Mouse (Mus musculus): Measurements from ENCODE around the gene Ergic3. TPM values are rescaled to one million over a fixed set of nuclear protein-coding genes. Genes with fewer than 3 reads are reported as not detected.

Gene Ergic3
- polyA plus RNA-seq (2012; rRNA removed) = 221 and 444 TPM in 2 replicates

DNA sequence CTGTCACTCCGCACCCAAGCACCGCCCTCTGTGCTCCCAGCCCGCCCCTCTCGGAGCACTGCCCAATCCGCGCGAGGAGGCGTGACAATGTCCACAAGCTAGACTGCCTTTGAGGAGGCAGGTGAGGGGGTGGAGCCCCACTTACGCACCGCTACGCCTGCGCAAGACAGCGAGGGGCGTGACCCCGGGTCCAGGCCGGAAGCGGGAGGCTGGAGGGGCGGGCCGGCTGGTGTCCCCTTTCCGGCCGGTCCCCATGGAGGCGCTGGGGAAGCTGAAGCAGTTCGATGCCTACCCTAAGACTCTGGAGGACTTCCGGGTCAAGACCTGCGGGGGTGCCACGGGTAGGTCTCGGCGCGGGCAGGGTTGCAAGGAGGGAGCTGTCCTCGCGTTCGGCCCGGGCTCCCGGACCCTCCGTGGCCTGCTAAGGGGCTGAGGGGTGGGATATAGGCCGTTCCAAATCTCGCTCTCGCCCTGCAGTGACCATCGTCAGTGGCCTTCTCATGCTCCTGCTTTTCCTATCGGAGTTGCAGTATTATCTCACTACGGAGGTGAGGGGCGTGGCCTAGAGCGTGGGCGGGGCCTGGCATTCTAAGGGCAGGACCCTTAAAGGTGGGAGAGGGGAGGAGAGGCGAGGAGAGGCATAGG, at the start of gene Ergic3, which contains the start of gene 6430550D23Rik:
Gene Ergic3 (plus strand): TSS at position 158 of the 645 bp plus-strand sequence.
Gene 6430550D23Rik (minus strand): TSS at position 90 of the 645 bp plus-strand sequence.
- TF ChIP-seq CTCF (IDR thresholded peaks at IDR 0.05; ENCODE audit: extremely low read depth, insufficient read length, insufficient replicate concordance, low read depth, low read length) (no peak), POLR2A (IDR thresholded peaks at IDR 0.05; ENCODE audit: low read depth, low read length) (no peak)
- Histone ChIP-seq H3K27ac (ENCODE audit: insufficient read depth, low read depth, low read length) (peak within 1 kb of the TSS; percentile 51), H3K4me1 (ENCODE audit: control insufficient read depth, insufficient read depth, insufficient read length, low read length) (peaks cover 6% of the 10 kb centered on the region; the same call in 1 of the 2 replicates), H3K4me3 (ENCODE audit: low read depth, low read length) (peak within 1 kb of the TSS; percentile 86), H3K36me3 (ENCODE audit: control insufficient read depth, insufficient read depth, low read length) (peaks cover 24% of the 10 kb centered on the region), H3K27me3 (ENCODE audit: control insufficient read depth, insufficient read depth, low read length) (no peaks in the 10 kb centered on the region)
- WGBS = under 1% methylated on average over 45 of the region's 45 CpGs

DNA sequence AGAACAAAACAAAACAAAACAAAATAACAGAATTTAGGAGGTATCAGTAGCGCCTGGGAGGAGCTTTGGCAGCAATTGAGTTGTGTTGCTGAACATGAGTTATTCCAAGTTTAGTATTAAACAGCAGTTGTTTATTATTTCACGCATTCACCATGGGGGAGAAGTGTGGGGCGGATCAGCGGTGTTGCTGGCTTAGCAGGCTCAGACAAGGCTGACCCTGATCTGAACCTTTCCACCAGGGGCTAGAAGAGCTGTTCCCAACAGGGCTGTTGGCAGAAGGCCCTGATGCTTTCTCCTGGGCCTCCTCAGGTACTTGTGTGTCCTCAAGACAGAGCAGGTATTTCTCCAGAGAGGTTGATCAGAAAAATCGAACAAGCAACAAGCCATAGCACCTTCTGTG, 47.9 kb upstream of the Ergic3 start:
- Histone ChIP-seq H3K36me3 (ENCODE audit: control insufficient read depth, insufficient read depth, low read length) (peaks cover 9% of the 10 kb centered on the region), H3K27ac (ENCODE audit: insufficient read depth, low read depth, low read length) (no peak overlapping the region), H3K27me3 (ENCODE audit: control insufficient read depth, insufficient read depth, low read length) (no peaks in the 10 kb centered on the region), H3K4me3 (ENCODE audit: low read depth, low read length) (no peak overlapping the region), H3K4me1 (ENCODE audit: control insufficient read depth, insufficient read depth, insufficient read length, low read length) (no peaks in the 10 kb centered on the region)
- 82% methylated on average over 5 of the region's 5 CpGs for WGBS
- no peak for TF ChIP-seq CTCF (IDR thresholded peaks at IDR 0.05; ENCODE audit: extremely low read depth, insufficient read length, insufficient replicate concordance, low read depth, low read length)
- no peak for TF ChIP-seq POLR2A (IDR thresholded peaks at IDR 0.05; ENCODE audit: low read depth, low read length)

DNA sequence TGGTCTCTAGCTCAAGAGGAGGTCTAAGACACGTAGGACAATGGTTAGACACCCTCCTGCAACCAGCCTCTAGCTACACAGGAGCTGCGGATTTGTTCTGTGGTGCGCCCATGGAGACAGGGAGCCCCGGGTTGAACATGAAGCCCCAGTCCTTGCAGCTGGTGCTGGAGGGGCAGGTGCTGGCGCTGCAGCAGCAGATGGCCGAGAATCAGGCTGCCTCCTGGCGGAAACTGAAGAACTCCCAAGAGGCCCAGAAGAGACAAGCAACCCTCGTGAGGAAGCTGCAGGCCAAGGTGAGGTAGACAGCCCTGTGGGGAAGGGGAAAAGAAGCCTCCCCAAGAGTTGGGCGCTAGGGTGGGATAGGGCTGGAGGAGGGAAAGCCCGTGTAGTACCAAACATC, 46.0 kb upstream of the Ergic3 start:
- H3K36me3 ChIP-seq (ENCODE audit: control insufficient read depth, insufficient read depth, low read length) = peaks cover 16% of the 10 kb centered on the region
- H3K4me3 ChIP-seq (ENCODE audit: low read depth, low read length) = no peak overlapping the region
- 89% methylated on average over 10 of the region's 10 CpGs for WGBS

DNA sequence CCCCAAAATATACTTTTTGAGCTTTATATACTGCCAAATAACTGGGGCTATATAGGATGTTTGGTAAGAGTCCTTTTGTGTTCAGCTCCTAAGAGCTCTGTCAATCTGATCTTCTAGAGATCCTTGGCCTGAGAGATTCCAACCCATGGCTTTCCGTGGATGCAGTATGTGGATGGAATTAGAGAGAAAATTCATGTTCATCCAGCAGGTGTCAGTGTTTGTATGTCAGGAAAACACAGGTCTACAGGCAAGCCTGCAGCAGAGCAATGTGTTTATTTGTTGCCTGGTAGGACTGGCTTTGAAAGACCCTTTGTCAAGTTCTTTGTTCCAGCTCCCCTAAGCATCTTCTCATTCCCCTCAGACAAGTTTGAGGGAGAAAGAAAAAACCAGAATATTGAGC, 44.9 kb upstream of the Ergic3 start:
- WGBS = 47% methylated on average over 1 of the region's 1 CpGs
- no peak for TF ChIP-seq POLR2A (IDR thresholded peaks at IDR 0.05; ENCODE audit: low read depth, low read length)
- no peak for TF ChIP-seq CTCF (IDR thresholded peaks at IDR 0.05; ENCODE audit: extremely low read depth, insufficient read length, insufficient replicate concordance, low read depth, low read length)
- no peak overlapping the region for H3K27ac ChIP-seq (ENCODE audit: insufficient read depth, low read depth, low read length)
- no peak overlapping the region for H3K4me3 ChIP-seq (ENCODE audit: low read depth, low read length)
- H3K4me1 ChIP-seq (ENCODE audit: control insufficient read depth, insufficient read depth, insufficient read length, low read length) = no peaks in the 10 kb centered on the region
- H3K36me3 ChIP-seq (ENCODE audit: control insufficient read depth, insufficient read depth, low read length) = peaks cover 22% of the 10 kb centered on the region
- H3K27me3 ChIP-seq (ENCODE audit: control insufficient read depth, insufficient read depth, low read length) = no peaks in the 10 kb centered on the region

More for the DNA sequence above, 46.0 kb upstream of the Ergic3 start:
- no peaks in the 10 kb centered on the region for H3K4me1 ChIP-seq (ENCODE audit: control insufficient read depth, insufficient read depth, insufficient read length, low read length)
- no peaks in the 10 kb centered on the region for H3K27me3 ChIP-seq (ENCODE audit: control insufficient read depth, insufficient read depth, low read length)
- TF ChIP-seq POLR2A (IDR thresholded peaks at IDR 0.05; ENCODE audit: low read depth, low read length) (no peak), CTCF (IDR thresholded peaks at IDR 0.05; ENCODE audit: extremely low read depth, insufficient read length, insufficient replicate concordance, low read depth, low read length) (no peak)
- H3K27ac ChIP-seq (ENCODE audit: insufficient read depth, low read depth, low read length) = no peak overlapping the region

DNA sequence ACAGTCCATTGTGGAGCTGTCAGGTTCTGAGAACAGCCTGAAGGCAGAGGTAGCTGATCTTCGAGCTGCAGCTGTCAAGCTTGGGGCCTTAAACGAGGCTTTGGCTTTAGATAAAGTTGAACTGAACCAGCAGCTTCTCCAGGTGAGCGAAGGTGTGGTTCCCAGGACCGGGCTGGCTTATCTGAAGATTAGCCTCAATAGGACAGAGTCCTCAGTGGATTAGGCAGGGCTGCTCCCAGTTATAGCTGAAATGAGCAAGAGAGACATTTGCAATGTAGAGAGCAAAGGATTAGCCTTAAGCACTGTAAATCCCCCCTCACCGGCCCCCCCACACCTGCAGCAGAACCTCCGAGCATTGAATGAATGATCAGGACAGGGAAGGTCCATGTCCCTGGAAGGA, 34.5 kb upstream of the Ergic3 start:
- H3K27me3 ChIP-seq (ENCODE audit: control insufficient read depth, insufficient read depth, low read length) = no peaks in the 10 kb centered on the region
- H3K4me1 ChIP-seq (ENCODE audit: control insufficient read depth, insufficient read depth, insufficient read length, low read length) = peaks cover 2% of the 10 kb centered on the region; the same call in 1 of the 2 replicates
- no peak for TF ChIP-seq POLR2A (IDR thresholded peaks at IDR 0.05; ENCODE audit: low read depth, low read length)
- TF ChIP-seq CTCF (IDR thresholded peaks at IDR 0.05; ENCODE audit: extremely low read depth, insufficient read length, insufficient replicate concordance, low read depth, low read length) = no peak
- H3K36me3 ChIP-seq (ENCODE audit: control insufficient read depth, insufficient read depth, low read length) = peaks cover 42% of the 10 kb centered on the region
- no peak overlapping the region for H3K4me3 ChIP-seq (ENCODE audit: low read depth, low read length)
- 43% methylated on average over 6 of the region's 6 CpGs for WGBS
- H3K27ac ChIP-seq (ENCODE audit: insufficient read depth, low read depth, low read length) = no peak overlapping the region

DNA sequence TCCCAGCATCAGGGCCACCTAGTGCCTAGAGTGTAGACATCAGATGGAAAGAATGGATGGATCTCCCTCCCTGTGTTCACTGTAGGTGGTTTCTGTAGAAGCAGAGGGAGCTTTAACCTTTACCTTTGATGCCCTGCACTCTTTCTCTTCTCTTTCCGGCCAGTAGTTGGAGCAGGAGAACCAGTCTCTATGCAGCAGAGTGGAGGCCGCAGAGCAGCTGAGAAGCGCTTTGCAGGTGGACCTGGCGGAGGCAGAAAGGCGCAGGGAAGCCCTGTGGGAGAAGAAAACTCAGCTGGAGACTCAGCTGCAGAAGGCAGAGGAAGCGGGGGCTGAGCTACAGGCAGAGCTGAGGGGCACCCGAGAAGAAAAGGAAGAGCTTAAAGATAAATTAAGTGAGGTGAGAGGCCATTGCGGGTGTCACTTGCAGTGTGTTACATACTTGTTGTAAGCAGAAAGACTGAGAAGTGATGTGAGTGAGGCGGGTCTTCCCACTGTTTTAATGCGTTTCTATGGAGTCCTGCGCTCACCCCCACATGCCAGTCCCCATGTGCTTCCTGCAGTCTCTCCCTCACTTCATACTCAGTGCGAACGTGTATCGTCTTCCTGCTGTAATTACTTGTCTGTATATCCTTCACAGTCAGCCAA, 33.6 kb upstream of the Ergic3 start:
- H3K27ac ChIP-seq (ENCODE audit: insufficient read depth, low read depth, low read length) = no peak overlapping the region
- H3K4me3 ChIP-seq (ENCODE audit: low read depth, low read length) = no peak overlapping the region
- no peaks in the 10 kb centered on the region for H3K27me3 ChIP-seq (ENCODE audit: control insufficient read depth, insufficient read depth, low read length)
- peaks cover 2% of the 10 kb centered on the region; the same call in 1 of the 2 replicates for H3K4me1 ChIP-seq (ENCODE audit: control insufficient read depth, insufficient read depth, insufficient read length, low read length)
- WGBS = 85% methylated on average over 14 of the region's 14 CpGs
- peaks cover 38% of the 10 kb centered on the region for H3K36me3 ChIP-seq (ENCODE audit: control insufficient read depth, insufficient read depth, low read length)
- no peak for TF ChIP-seq POLR2A (IDR thresholded peaks at IDR 0.05; ENCODE audit: low read depth, low read length)
- TF ChIP-seq CTCF (IDR thresholded peaks at IDR 0.05; ENCODE audit: extremely low read depth, insufficient read length, insufficient replicate concordance, low read depth, low read length) = no peak

DNA sequence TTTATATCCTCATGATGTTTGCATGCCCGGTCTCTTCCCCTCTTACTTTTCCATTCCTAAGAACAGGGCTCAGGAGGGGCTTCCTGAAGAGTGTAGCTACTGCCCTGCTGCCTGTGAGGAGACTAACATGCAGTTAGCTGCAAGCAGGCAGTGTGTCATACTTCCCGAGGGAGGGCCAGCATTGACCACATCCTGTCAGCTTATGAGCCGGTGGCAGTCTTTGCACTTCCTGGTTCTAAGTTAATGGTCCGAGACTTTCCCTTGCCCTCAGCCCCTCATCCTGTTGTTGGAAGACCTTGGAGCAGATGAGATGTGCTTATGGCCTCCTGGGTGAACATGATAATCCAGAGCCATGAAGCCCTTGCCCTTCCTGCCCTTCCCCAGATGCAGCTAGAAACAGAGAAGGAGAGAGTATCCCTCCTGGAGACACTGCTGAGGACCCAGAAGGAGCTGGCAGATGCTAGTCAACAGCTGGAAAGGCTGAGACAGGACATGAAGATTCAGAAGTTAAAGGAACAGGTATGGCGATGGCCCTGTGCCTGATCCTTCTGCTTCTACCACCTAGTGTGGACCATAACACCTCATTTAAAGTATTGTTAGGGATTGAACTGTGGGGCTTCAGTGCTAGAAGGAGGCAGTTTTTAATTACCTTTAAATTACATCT, 28.4 kb upstream of the Ergic3 start:
- peaks cover 46% of the 10 kb centered on the region for H3K36me3 ChIP-seq (ENCODE audit: control insufficient read depth, insufficient read depth, low read length)
- H3K4me1 ChIP-seq (ENCODE audit: control insufficient read depth, insufficient read depth, insufficient read length, low read length) = no peaks in the 10 kb centered on the region
- no peaks in the 10 kb centered on the region for H3K27me3 ChIP-seq (ENCODE audit: control insufficient read depth, insufficient read depth, low read length)
- peak overlapping the region; percentile 13; the same call in 1 of the 2 replicates for H3K27ac ChIP-seq (ENCODE audit: insufficient read depth, low read depth, low read length)
- H3K4me3 ChIP-seq (ENCODE audit: low read depth, low read length) = peak overlapping the region; percentile 60
- no peak for TF ChIP-seq CTCF (IDR thresholded peaks at IDR 0.05; ENCODE audit: extremely low read depth, insufficient read length, insufficient replicate concordance, low read depth, low read length)
- no peak; the same call in 1 of the 2 replicates for TF ChIP-seq POLR2A (IDR thresholded peaks at IDR 0.05; ENCODE audit: low read depth, low read length)
- WGBS = 75% methylated on average over 5 of the region's 5 CpGs
